Mouse (Mus musculus) olfactory bulb, adult 2 months (tissue): ENCODE results near the gene Ttll7.

Experiments
- CTCF ChIP-seq: fragments of 200-500 bp; IDR thresholded peaks from 2 replicates; pipeline ENCODE4 v1.5.1; 2012; ENCODE audit warnings: low read depth, mild to moderate bottlenecking, low read length, moderate library complexity; ENCODE audit not compliant: insufficient read depth
- POLR2A ChIP-seq: fragments of 200-500 bp; IDR thresholded peaks from 2 replicates; pipeline ENCODE4 v1.6.1; 2012; ENCODE audit warnings: mild to moderate bottlenecking, low read depth, low read length, moderate library complexity; ENCODE audit not compliant: insufficient read depth

DNA sequence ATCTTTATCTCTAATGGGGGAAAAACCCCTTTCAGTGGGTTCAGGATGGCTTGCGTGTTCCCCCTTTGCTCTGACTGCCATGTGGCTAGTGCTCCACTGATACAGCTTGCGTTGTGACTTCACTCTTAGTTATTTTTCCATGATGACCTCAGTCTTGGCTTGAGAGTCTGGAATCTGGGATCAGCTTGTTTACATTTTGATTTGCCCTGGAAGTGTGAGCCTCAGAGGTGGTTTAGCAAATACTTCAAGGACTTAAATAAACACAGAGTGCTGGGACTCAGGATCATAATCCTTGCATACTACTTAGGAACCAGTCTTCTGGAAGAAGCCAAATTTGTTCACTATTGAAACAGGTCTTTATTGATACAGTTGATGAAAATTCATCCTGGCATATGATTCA is 23.8 kb downstream of the Ttll7 start:
- no peak for TF ChIP-seq CTCF
- TF ChIP-seq POLR2A: no peak
